Mouse (Mus musculus): Measurements from ENCODE around the gene Mad1l1. TPM values are rescaled to one million over a fixed set of nuclear protein-coding genes. Genes with fewer than 3 reads are reported as not detected.

Mad1l1 gene
- polyA plus RNA-seq, 1 experiment from 2014 or later = 31.8 TPM

DNA sequence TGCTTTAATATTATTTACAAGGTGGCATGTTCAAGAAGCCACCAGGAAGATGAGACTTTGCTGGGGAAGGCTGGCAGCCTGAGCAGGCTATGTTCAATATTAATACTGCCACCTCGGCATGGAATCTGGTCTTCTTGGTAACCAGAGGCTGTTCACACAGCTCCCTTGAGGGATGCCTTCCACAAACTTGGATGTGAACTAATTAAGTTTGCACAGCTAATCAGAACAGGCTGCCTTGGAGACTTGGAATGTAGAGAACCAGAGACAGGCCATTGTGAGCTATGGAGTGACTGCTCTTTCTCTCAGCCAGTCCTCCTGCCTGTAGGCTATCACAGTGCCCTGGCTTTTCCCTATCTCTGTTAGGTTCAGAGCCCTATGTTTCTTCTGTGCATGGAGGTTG is 278.4 kb downstream of the Mad1l1 start:
- WGBS = 52% methylated on average over 1 of the region's 1 CpGs
- Histone ChIP-seq H3K9ac (no peak overlapping the region), H3K4me2 (no peak overlapping the region), H3K4me1 (replicated peaks) (peaks cover 22% of the 10 kb centered on the region), H3K9me3 (no peaks in the 10 kb centered on the region), H3K27ac (replicated peaks) (no peak overlapping the region), H3K27me3 (no peaks in the 10 kb centered on the region), H3K36me3 (no peaks in the 10 kb centered on the region), H3K4me3 (no peak overlapping the region)
- no peak for ATAC-seq (ENCODE audit: low read depth)

DNA sequence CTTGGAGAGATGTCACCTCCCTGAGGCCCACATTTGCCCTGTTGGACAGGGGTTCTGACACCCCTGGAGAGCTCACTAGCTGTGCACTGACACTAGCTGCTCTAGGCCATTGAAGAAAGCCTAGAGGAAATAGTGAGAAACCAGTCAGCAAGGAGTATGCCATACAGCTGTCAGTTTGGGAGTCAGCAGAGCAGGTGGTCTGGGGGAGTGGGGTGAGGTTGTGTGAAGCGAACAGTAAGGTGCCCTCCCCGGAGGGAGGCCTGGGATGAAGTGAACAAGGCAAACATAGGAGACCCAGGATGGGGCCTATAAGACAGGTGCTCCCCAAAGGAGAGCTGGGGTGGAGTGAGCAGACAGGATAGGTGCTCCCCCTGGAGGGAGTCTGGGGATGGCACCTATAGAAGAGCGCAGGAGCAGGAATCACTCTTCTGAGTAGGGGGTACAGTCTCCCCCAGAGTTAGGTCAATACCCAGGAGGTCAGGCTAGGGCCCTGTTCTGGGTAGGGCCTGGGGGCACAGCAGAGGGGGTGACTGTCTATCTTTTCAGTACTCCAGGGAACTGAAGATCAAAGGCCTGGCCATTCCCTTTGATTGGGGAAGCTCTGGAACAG is 279.2 kb downstream of the Mad1l1 start:
- no peaks in the 10 kb centered on the region for H3K9me3 ChIP-seq
- H3K4me1 ChIP-seq (replicated peaks) = peaks cover 22% of the 10 kb centered on the region
- no peak for ATAC-seq (ENCODE audit: low read depth)
- no peak overlapping the region for H3K4me3 ChIP-seq
- H3K9ac ChIP-seq = no peak overlapping the region
- H3K27me3 ChIP-seq = no peaks in the 10 kb centered on the region
- no peak overlapping the region for H3K27ac ChIP-seq (replicated peaks)
- no peaks in the 10 kb centered on the region for H3K36me3 ChIP-seq
- 54% methylated on average over 3 of the region's 3 CpGs for WGBS
- H3K4me2 ChIP-seq = no peak overlapping the region

GRCm38 (mm10) chr5:140041055-140041454 is 280.3 kb downstream of the Mad1l1 start:
- ATAC-seq (ENCODE audit: low read depth) = no peak
- Histone ChIP-seq H3K27ac (replicated peaks) (no peak overlapping the region), H3K4me3 (no peak overlapping the region), H3K4me1 (replicated peaks) (peaks cover 22% of the 10 kb centered on the region), H3K9me3 (no peaks in the 10 kb centered on the region), H3K27me3 (no peaks in the 10 kb centered on the region), H3K36me3 (no peaks in the 10 kb centered on the region), H3K9ac (no peak overlapping the region), H3K4me2 (no peak overlapping the region)
- WGBS = 85% methylated on average over 3 of the region's 3 CpGs

DNA sequence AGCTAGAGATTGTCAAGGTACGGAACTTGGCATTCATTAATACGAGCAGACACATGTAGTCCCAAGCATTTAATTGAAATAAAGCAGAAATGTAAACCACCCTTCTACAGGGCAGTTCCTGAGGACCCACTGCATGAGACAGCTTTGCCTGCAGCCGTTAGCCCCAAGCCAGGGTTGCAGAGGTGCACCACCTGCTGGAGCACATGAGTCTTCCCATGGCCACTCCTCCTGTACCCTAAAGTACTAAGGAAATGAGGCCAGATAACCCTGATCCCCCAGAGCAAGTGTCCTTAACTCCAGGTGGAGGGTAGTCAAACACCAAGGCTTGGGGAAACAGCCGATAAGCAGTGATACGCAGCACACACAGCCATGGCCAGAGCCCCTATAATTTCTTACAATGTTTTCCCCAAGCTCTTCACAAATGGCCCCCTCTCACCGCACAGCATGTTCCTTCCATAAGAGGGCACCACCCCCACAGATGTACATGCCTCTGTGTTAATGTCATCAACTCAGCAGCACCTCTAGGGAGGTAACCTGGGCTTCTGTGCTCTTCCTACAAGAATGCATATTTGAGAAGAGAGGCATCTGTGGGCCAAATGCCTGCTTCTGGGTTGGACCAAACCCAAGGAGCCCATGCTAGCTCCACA is 283.6 kb downstream of the Mad1l1 start:
- H3K4me1 ChIP-seq (replicated peaks) = peaks cover 14% of the 10 kb centered on the region
- no peak overlapping the region for H3K9ac ChIP-seq
- H3K27ac ChIP-seq (replicated peaks) = no peak overlapping the region
- H3K4me2 ChIP-seq = no peak overlapping the region
- no peak overlapping the region for H3K4me3 ChIP-seq
- no peak for ATAC-seq (ENCODE audit: low read depth)
- H3K27me3 ChIP-seq = no peaks in the 10 kb centered on the region
- no peaks in the 10 kb centered on the region for H3K36me3 ChIP-seq
- no peaks in the 10 kb centered on the region for H3K9me3 ChIP-seq
- WGBS = 85% methylated on average over 6 of the region's 6 CpGs

DNA sequence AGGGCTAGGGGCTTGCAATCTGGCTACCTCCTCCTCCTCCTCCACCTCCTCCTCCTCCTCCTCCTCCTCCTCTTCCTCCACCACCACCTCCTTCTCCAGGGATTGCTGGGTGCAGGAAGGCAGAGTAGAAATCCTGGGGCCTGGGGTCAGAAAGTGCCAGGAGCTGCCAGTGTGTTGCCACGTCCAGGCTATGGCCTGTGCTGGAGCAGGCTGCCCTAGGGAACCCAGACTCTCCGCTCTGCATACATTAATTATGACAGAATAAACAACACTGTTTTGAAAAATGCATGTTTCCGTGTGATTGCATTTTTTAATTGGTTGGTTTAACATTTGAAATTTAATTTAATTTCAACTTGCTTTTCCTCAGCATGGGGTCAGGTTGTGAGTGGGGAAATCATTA is 285.7 kb downstream of the Mad1l1 start:
- no peaks in the 10 kb centered on the region for H3K27me3 ChIP-seq
- H3K27ac ChIP-seq (replicated peaks) = no peak overlapping the region
- H3K36me3 ChIP-seq = no peaks in the 10 kb centered on the region
- H3K4me2 ChIP-seq = no peak overlapping the region
- no peak for ATAC-seq (ENCODE audit: low read depth)
- no peaks in the 10 kb centered on the region; the same call in 1 of the 2 replicates for H3K4me1 ChIP-seq (replicated peaks)
- H3K9me3 ChIP-seq = no peaks in the 10 kb centered on the region
- H3K9ac ChIP-seq = no peak overlapping the region
- H3K4me3 ChIP-seq = no peak overlapping the region
- WGBS = 66% methylated on average over 3 of the region's 3 CpGs

DNA sequence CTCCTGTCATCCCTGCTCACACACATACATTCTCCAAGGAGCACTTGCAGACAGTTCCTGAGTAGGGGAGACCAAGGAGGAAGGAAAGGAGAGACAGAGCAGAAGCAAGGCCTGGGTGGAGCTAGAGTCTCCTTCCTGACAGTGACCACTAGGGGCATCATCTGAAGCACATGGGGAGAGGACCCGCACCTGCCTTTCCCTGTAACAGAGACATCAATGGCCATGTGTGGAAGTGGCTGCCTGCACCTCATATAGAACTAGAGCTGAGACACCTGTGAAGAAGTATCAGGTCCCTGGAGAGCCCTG is 286.4 kb downstream of the Mad1l1 start:
- Histone ChIP-seq H3K27ac (replicated peaks) (no peak overlapping the region), H3K9ac (no peak overlapping the region), H3K4me3 (no peak overlapping the region), H3K27me3 (no peaks in the 10 kb centered on the region), H3K4me1 (replicated peaks) (no peaks in the 10 kb centered on the region; the same call in 1 of the 2 replicates), H3K36me3 (no peaks in the 10 kb centered on the region), H3K4me2 (no peak overlapping the region), H3K9me3 (no peaks in the 10 kb centered on the region)
- 48% methylated on average over 1 of the region's 1 CpGs for WGBS
- no peak for ATAC-seq (ENCODE audit: low read depth)

GRCm38 (mm10) chr5:140034300-140035024 is 286.9 kb downstream of the Mad1l1 start:
- Histone ChIP-seq H3K4me3 (no peak overlapping the region), H3K4me2 (no peak overlapping the region), H3K9ac (no peak overlapping the region), H3K9me3 (no peaks in the 10 kb centered on the region), H3K27ac (replicated peaks) (no peak overlapping the region), H3K4me1 (replicated peaks) (no peaks in the 10 kb centered on the region; the same call in 1 of the 2 replicates), H3K27me3 (no peaks in the 10 kb centered on the region), H3K36me3 (no peaks in the 10 kb centered on the region)
- no peak for ATAC-seq (ENCODE audit: low read depth)
- WGBS = 90% methylated on average over 5 of the region's 5 CpGs

DNA sequence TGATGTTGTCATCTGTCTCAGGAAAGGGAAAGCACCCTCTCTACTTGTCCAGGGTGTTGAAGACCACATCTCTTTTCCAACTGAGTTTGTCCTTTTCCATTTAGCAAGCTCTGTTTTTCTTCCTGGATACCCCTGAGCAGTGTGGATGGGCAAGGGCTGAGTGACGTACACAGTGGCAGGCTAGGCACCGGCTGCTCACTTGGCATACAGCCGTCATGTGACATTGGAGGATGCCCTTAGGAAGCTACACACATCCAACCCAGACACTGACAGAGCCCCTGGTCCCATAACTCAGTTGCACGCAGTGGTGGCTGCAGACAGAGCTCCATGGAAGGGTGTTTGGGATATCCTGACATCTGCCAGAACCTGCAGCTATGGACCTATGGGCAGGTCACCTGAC is 295.0 kb downstream of the Mad1l1 start:
- Histone ChIP-seq H3K9ac (no peak overlapping the region), H3K36me3 (no peaks in the 10 kb centered on the region), H3K27me3 (no peaks in the 10 kb centered on the region), H3K27ac (replicated peaks) (no peak overlapping the region), H3K4me1 (replicated peaks) (peaks cover 37% of the 10 kb centered on the region), H3K4me2 (no peak overlapping the region), H3K4me3 (no peak overlapping the region), H3K9me3 (no peaks in the 10 kb centered on the region)
- WGBS = 93% methylated on average over 4 of the region's 4 CpGs
- ATAC-seq (ENCODE audit: low read depth) = no peak

- Histone ChIP-seq H3K27me3 (no peaks in the 10 kb centered on the region), H3K36me3 (no peaks in the 10 kb centered on the region), H3K4me3 (no peak overlapping the region), H3K9me3 (no peaks in the 10 kb centered on the region), H3K27ac (replicated peaks) (no peak overlapping the region), H3K4me1 (replicated peaks) (peaks cover 43% of the 10 kb centered on the region), H3K4me2 (no peak overlapping the region), H3K9ac (no peak overlapping the region)
- no peak for ATAC-seq (ENCODE audit: low read depth)
- WGBS = 95% methylated on average over 2 of the region's 2 CpGs
These were observed 296.1 kb downstream of the Mad1l1 start for GRCm38 (mm10) chr5:140025301-140025700.

DNA sequence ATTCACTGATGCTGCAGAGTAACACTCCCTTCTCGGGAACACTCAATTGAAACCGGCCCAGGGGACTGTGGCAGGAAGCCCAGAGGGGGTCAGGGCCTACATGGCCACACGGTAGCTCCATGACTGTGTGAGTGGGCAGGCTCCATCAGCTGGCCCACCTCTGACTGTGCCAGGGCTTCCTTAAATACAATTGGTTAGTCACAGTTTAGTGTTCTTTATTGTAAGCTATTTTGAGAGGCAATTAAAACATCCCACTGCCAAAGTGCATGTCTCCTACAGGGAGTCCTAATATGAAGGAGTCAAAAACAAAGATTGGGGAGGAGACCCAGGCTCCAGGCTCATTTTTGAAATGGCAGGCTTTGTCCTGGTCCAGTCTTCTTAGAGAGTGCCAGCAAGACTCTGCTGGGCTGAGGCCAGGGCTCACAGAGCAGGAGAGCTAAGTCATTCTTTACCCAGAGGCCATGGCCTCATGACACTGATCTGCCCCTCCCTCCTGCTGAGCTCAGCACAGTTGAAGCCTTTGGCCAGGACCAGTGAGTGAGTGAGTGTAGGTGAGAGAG is 297.3 kb downstream of the Mad1l1 start:
- H3K4me2 ChIP-seq = no peak overlapping the region
- H3K9ac ChIP-seq = no peak overlapping the region
- H3K4me3 ChIP-seq = no peak overlapping the region
- 14% methylated on average over 3 of the region's 3 CpGs for WGBS
- H3K27ac ChIP-seq (replicated peaks) = 0 out of 2 replicates have a peak overlapping the region, but pooled peaks have one; percentile 23
- H3K4me1 ChIP-seq (replicated peaks) = peaks cover 43% of the 10 kb centered on the region
- H3K9me3 ChIP-seq = no peaks in the 10 kb centered on the region
- ATAC-seq (ENCODE audit: low read depth) = peak; percentile 84
- H3K27me3 ChIP-seq = no peaks in the 10 kb centered on the region
- no peaks in the 10 kb centered on the region for H3K36me3 ChIP-seq

- ATAC-seq (ENCODE audit: low read depth) = no peak
- H3K9ac ChIP-seq = no peak overlapping the region
- H3K36me3 ChIP-seq = no peaks in the 10 kb centered on the region
- H3K27ac ChIP-seq (replicated peaks) = no peak overlapping the region
- H3K27me3 ChIP-seq = no peaks in the 10 kb centered on the region
- 66% methylated on average over 6 of the region's 6 CpGs for WGBS
- no peak overlapping the region for H3K4me3 ChIP-seq
- H3K4me1 ChIP-seq (replicated peaks) = peaks cover 43% of the 10 kb centered on the region
- no peaks in the 10 kb centered on the region for H3K9me3 ChIP-seq
- H3K4me2 ChIP-seq = no peak overlapping the region
These were observed 298.5 kb downstream of the Mad1l1 start for GRCm38 (mm10) chr5:140022861-140023260.

GRCm38 (mm10) chr5:140021755-140022154 is 299.6 kb downstream of the Mad1l1 start:
- H3K27me3 ChIP-seq = no peaks in the 10 kb centered on the region
- no peak overlapping the region for H3K4me3 ChIP-seq

More at GRCm38 (mm10) chr5:140021755-140022154, 299.6 kb downstream of the Mad1l1 start:
- Histone ChIP-seq H3K9ac (no peak overlapping the region), H3K9me3 (no peaks in the 10 kb centered on the region), H3K27ac (replicated peaks) (peak overlapping the region; percentile 47), H3K4me1 (replicated peaks) (peaks cover 43% of the 10 kb centered on the region), H3K4me2 (no peak overlapping the region), H3K36me3 (no peaks in the 10 kb centered on the region)
- no peak for ATAC-seq (ENCODE audit: low read depth)
- 57% methylated on average over 10 of the region's 10 CpGs for WGBS
